Mouse (Mus musculus) ovary, adult 10 weeks (tissue): ENCODE data around the gene Diaph3. TPM values are rescaled to one million over a fixed set of nuclear protein-coding genes. Genes with fewer than 3 reads are reported as not detected.

Experiments used
- polyA plus RNA-seq: library from polyadenylated mRNA; stranded (reverse); fragments of 350-450 nt; fragmentation: Illumina TruSeq; extraction: RNeasy Lipid Tissue Mini Kit (QIAGEN cat#74804); gene quantifications from one replicate; pipeline ENCODE4 v1.2.3, GENCODE M21; 2014

The Diaph3 gene
- 37.0 TPM for polyA plus RNA-seq

GRCm38 (mm10) chr14:87140963-87141486 is at the start of gene Diaph3:
Gene Diaph3, minus strand, starts transcription at chr14:87141235.

